Mouse (Mus musculus): ENCODE data around the gene Efnb1.
"Not testable (repeated sequence)": the region's sequence is repeated elsewhere in the genome, so short reads cannot be mapped to it uniquely, and the experiment has no call there.

Efnb1 gene

DNA sequence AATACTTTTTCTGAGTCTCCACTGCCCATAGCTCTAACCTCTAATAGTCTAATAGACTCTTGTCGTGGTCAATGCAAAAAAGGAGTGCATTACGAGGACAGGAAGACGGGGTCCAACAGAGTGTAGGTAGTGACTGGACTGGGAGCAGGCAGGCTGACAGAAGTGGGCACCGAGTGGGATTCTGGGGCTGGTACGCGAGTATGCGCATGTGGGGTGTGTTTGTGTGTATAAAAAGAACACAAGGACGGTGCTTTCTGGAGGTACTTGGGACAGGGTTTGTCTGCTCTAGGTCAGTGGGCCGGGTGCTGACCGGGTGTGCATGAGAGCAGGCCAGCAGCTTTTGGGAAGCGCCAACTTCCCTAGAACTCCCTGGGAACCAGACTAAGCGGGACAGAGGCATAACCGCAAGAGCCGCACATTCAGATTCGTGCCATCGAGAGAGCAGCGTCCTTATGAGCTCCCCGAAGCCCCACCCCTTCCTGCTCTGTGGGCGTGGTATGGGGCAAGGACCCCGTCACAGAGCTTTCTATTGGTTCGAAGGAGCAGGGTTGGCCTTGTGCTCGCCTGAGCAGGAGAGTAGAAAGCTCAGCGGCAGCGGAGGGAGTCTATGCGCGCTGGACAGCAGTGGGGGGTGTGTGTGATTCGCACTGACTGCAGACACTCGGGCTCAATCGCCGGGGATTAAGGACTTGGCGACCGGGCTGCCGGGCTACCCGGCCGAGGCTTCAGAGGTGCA is at the start of gene Efnb1:
Gene Efnb1, plus strand, starts transcription at position 608 of the 736 bp plus-strand sequence.
- DNase-seq (ENCODE audit: inconsistent ontology term), result peak; percentile 96

DNA sequence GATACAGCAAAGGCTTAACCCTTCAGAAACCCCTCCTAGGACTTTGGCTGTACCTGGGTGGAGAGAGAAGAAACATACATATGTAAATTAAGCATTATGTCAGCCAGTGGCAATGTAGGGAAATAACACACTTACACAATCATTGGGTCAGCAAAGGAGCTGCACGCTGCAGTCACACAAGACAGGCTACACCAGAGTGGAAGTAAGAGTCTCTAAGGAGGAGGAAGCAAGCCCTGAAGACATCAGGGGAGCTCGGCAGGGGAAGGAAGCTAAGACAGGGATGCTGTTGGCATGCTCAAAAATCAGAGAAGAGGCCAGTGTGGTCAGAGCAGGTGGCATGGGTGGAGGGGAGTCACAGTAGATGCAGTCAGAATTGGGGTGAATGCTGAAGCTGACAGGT is 43.2 kb upstream of the Efnb1 start:
- no peak for DNase-seq (ENCODE audit: inconsistent ontology term)

- DNase-seq (ENCODE audit: inconsistent ontology term), result not testable (repeated sequence)
Observed at GRCm38 (mm10) chrX:99111088-99111724, 24.7 kb upstream of the Efnb1 start.

GRCm38 (mm10) chrX:99119510-99119909 is 16.4 kb upstream of the Efnb1 start:
- DNase-seq (ENCODE audit: inconsistent ontology term), result no peak

DNA sequence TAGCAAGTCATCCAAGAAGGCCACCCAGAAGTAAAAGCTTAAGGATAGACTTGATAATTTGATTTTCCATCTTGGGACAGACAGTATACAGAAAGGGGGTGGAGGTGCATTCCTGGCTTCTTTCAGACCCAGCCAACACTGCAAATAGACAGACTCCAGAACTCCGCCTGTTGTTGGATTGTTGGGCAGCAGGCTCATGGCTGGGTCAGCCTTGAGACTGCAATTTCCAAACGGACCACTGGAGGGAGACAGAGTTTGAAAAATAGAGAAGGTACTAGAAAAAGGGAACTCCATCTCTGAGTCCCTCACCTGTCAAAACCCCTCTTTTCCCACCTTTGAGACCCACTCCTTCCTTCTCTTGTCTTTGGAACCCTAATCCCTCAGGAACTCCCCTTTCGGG is 5.9 kb upstream of the Efnb1 start:
- no peak for DNase-seq (ENCODE audit: inconsistent ontology term)

GRCm38 (mm10) chrX:99132573-99132972 is 3.4 kb upstream of the Efnb1 start:
- no peak for DNase-seq (ENCODE audit: inconsistent ontology term)

DNA sequence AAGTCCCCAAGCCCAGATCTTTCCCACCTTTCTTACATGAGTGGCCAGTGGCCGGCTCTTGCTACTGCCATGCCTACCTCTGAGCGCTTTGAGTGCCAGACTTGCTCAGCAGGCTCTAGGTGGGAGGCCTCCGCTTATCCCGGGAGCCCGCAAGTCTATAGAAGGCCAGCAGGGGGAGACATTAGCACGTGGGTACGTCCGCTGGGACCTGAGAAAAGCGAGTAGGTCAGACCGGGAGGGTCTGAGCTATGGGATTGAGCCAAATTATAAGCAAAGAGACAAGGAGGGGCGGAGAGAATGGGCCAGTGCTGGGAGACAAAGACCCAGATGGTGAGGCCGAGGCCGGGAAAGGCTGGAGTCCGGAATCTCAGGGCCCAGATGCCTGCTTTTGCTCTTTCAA is 1.0 kb upstream of the Efnb1 start:
- peak; percentile 78 for DNase-seq (ENCODE audit: inconsistent ontology term)

DNA sequence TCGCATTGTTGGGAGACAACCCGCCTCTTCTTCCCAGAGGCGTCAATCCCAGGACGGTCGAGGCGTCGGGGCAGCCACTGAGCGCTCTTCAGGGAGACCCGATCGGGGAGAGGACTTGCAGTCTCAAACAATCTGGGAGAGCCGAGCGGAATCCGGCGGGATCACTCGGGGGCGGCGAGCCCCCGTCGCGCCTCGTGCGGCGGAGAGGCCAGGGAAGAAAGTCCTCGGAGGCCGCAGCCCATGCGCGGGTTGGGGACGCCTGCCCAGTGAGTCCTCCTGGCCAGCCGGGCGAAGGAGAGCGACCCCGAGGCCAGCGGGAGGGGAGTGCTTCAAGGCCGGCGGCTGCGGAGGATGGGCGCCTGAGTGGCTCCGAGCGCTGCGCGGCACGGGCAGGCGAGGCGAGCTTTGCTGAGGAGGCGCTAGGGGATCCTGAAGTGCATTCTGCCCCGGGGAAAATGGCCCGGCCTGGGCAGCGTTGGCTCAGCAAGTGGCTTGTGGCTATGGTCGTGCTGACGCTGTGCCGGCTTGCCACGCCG is 569 bp downstream of the Efnb1 start:
- DNase-seq (ENCODE audit: inconsistent ontology term), result peak; percentile 62

- DNase-seq (ENCODE audit: inconsistent ontology term), result no peak
Observed at GRCm38 (mm10) chrX:99137143-99137870, 1.4 kb downstream of the Efnb1 start.

GRCm38 (mm10) chrX:99137928-99138740 is 2.2 kb downstream of the Efnb1 start:
- DNase-seq (ENCODE audit: inconsistent ontology term), result no peak

DNA sequence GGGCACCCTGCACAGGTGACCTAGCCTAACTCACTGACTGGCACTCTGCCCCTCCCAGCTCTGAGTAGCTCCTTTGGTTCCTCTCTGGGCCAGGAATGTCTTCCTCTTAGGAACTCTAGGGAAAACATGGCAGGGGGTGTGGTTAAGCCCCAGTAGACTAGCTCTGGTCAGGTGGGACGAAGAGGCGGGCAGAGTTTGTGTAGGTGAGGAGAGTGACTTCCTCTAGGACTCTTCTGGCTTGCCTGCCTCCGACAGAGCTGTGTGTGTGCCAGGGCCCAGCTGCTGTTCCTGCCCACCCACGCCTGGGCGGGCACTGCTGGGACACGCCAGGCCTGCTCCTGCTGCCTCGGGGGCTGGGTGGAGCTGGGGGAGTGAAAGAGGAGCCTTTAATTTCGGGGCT is 5.1 kb downstream of the Efnb1 start:
- DNase-seq (ENCODE audit: inconsistent ontology term), result peak; percentile 30

DNA sequence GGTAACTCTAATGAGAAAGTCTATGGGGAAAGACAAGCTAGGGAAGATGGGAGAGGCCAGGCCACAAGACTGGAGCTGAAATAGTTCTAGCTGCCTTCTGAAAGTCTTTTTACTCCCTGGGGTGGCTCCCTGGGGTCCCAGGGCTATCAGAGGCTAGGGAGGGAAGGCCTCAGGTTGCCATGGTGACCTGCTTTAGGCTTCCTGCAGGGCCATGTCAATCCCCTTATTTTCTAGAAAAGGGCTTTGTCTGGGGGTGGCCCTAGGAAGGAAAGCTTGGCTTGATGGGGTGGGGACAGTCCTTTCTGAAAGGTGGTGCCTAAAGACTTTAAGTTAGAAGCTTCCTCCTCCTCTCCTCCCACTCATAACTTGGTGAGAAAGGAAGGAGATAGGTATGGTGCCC is 6.0 kb downstream of the Efnb1 start:
- DNase-seq (ENCODE audit: inconsistent ontology term), result no peak

GRCm38 (mm10) chrX:99145561-99145960 is 9.6 kb downstream of the Efnb1 start:
- no peak for DNase-seq (ENCODE audit: inconsistent ontology term)

DNA sequence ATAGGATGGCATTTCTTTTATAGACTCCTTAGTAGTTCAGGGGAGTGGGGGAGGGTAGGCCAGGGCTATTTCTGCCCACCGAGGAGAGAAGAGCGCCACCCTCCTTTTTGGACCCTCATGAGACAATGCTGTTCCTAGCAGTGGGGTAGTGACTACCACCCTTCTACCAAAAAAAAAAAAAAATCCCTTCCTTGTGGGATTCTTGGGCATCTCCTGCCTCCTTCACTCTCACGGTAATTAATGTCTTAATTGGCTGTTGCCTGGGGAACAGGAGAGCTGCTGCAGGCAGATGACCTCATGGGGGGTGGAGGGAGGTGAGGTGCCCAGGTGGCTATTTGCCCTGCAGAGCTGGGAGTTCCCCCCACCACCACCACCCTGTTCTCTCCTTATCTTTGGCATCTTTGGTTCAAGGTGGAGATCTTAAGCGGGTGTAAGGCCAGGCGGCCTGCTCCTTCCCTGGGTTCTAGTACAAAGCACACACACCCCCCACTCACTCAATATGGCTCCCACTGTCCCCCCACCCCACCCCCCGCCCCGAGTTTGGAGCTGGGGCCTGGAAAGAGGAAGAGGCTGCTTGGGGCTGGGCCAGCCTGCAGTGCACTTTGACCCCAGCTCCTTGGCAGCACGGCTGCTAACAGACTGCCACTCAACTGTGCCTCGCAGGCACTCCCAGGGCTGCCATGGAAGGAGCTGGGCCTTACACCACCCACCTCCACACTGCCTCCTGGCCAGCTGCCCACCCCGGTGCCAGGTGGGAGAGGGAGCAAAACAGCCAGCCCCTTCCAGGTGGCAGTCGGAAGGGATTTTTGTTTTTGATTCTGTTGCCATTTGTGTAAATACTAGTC is 12.4 kb downstream of the Efnb1 start:
- no peak for DNase-seq (ENCODE audit: inconsistent ontology term)

DNA sequence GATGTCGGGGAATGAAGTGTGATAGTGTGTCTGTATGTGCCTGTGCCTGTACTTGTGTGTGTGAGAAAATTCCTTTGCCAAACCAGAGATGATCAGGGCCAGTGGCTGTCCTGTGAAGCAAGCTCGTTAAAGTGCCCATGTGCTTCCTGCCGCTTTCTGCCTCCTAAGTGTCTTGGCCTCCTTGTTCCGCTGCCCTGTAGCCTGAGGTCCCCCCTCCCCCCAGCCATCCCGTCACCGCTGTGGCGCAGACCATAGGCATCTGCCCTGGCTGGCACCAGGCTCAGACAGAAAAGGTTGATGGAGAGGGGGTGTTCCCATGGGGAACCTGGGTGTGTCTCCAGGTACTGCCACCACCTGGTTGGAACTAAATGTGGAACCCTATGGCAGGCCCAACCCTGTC is 13.1 kb downstream of the Efnb1 start:
- DNase-seq (ENCODE audit: inconsistent ontology term), result no peak

- no peak for DNase-seq (ENCODE audit: inconsistent ontology term)
Observed at GRCm38 (mm10) chrX:99149900-99150299, 14.0 kb downstream of the Efnb1 start.

GRCm38 (mm10) chrX:99150712-99151111 is 14.8 kb downstream of the Efnb1 start:
- DNase-seq (ENCODE audit: inconsistent ontology term), result no peak

DNA sequence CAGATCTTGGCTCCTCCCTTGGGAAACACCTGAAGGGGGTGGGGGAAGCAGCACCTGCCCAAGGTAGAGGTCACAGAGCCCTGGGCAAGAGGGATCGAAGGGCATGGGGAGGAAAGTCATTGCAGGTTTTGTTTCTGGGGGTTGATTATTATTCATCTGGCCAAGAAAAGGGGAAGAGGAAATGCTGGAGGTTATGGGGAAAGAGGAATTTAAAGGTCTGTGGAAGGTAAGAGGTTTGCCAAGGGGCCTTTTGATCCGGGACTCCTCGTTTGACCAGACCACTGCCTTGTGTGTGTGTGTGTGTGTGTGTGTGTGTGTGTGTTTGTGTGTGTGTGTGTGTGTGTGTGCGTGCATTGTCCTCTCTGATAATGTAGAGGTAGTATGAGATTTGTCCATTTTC is 15.5 kb downstream of the Efnb1 start:
- DNase-seq (ENCODE audit: inconsistent ontology term), result no peak

- no peak for DNase-seq (ENCODE audit: inconsistent ontology term)
Observed at GRCm38 (mm10) chrX:99152141-99152540, 16.2 kb downstream of the Efnb1 start.

DNA sequence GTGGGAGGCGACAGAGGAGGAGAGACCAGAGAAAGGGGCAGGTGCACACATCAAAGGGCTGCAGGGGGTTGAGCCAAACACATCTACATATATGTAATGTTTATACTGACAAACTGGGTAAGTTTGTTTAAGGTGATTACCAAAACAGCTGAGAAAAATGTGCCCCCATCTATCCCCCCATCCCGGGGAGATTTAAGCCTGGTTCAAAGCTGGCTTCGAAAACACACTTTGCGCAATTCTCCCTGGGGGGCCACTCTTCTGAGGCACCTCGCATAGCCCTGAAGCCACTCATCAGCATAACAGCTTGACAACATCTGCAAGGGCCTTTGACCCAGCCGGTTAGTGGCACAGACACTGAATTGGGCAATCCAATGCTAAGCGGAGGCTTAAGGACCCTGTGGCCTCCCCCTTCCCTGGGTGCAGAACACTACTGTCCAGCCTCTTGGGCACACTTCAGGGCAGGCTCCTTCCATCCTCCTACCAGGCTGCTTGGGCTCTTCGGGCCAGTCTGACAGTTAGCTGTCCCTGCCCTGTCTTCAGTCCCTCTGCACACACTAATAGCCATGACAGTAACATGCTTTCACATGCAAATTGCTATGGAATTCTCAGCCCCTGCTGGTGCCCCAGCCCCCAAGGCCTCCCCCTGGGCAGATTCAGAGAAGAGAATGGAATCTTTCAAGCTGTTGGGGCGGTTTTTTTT is 16.8 kb downstream of the Efnb1 start:
- no peak for DNase-seq (ENCODE audit: inconsistent ontology term)
